Mouse (Mus musculus) CD4-positive helper T cell, adult 2 months (primary cell): ENCODE data around the gene Ssr4.
A peak's percentile ranks its signal among the peaks of the same experiment; 100 is the strongest.

ENCODE experiments used
- DNase-seq: peaks from one replicate; pipeline ENCODE4 v3.0.0-alpha.2; 2012; ENCODE audit warnings: low read depth, missing footprints, low spot score

The Ssr4 gene

DNA sequence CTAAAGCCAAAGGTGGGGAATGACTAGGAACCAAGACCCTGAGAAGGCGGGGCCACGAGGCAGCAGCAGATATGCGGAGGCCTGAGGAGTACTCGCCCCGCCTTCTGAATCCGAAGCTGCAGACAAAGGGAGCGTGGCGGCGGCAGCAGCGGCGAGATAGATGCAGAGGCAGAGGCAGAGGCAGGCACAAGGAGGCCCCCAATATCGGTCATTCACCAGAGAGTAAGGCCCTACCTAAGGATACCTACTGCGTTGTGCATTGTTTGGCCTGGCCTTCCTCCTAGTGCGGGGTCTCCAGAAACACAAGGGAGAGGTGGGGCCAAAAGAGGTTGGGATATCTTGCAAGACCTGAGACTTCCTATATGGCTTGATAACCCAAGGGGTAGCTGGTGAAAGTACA lies 28.2 kb downstream of the Ssr4 start:
- DNase-seq, result no peak

- DNase-seq, result no peak
These were observed 29.9 kb downstream of the Ssr4 start for GRCm38 (mm10) chrX:73816596-73817314.

DNA sequence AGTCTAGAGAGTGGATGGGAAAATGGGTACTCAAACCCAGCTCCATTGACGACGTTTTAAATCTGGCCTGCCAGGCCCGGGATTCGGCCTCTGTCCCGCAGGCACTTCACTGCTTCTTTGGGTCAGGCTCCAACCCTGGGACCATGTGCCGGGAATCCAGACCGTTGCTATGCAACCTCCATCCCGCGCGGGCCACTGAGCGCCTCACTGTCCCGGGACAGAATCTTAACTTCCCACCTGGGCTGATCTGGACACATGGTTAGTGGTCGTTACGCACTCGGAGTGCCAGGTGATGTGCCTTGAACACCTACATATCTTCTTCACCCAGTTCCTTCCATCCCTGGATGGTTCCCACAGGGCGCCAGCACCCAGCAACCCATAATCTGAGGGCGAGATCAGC lies 36.9 kb downstream of the Ssr4 start:
- DNase-seq, result no peak

GRCm38 (mm10) chrX:73824185-73825151 lies 37.6 kb downstream of the Ssr4 start, which contains the start of gene Pdzd4:
Gene Pdzd4, minus strand, starts transcription at chrX:73824969.
- DNase-seq, result peak; percentile 44

DNA sequence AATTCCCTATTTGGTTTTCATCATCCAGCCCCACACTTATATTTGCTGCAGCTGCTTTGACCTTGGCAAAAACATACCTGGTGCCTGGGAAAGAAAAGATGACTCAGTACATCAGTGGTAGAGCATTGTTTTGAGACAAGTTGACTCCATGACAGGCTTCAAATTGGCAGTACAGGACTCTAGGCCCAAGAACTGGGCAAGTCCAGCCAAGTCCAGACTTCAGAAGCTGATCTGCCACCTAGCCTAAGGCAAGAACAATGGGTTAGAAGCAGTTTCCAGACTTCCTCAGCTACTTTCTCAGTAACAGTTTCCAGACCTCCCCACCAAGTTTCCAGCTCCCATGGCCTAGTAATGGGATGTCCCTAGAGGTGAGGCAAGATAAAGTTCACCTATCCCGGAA lies 48.9 kb downstream of the Ssr4 start:
- no peak for DNase-seq

GRCm38 (mm10) chrX:73836691-73837090 lies 49.9 kb downstream of the Ssr4 start:
- DNase-seq, result no peak
